Mouse (Mus musculus) heart, adult 2 months (tissue): ENCODE measurements around the gene Prn.

Experiments used
- CTCF ChIP-seq: fragments of 200-600 bp; IDR thresholded peaks from 2 replicates; pipeline ENCODE4 v1.8.1; 2022; ENCODE audit warnings: antibody characterized with exemption, mild to moderate bottlenecking, moderate library complexity
- POLR2A ChIP-seq: fragments of 200-500 bp; IDR thresholded peaks from 2 replicates; pipeline ENCODE4 v1.6.1; 2011; ENCODE audit warnings: mild to moderate bottlenecking, low read depth, low read length, control low read depth; ENCODE audit not compliant: insufficient read depth

DNA sequence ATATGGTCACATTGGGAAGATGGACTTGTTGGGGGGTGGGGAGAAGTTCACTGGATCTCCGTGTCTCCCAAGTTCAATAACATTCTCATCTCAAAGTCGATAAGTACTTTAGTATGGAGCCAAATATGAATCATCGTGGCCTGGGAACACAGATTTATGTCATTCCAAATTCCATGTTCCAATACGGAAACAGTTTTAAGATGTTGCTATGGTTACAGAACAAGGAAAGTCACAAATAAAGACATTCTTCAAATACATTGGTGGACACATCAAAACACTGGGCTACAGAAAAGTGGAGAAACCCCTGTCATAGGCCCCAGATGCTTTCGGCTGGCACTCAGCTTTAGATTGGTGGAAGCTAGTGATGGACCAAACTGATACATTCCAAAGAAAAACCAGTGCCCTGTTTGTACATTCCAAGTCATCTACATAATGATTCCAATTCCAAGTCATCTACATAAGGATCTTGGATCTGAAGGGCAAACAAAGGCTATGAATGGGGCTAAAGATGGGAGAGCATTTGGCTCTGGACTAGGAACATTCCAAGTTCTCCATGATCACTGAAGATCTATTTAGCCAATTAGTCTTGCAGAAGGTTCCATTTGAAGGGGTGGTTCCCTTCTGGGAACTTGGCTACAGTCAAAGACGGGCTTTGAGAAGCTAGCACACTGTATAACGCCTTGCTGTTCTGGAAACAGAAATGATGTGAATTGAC is 33.0 kb upstream of the Prn start:
- TF ChIP-seq CTCF (no peak), POLR2A (no peak)
